Mouse (Mus musculus) lung, postnatal 0 days (tissue): ENCODE measurements at regions not wholly inside any gene's neighbourhood (a gene's known extent, or its start where the extent isn't known, plus 50 kb on each side); places are given as distances from the start of the nearest gene placed in this dataset.

ENCODE experiments used
- CTCF ChIP-seq: IDR thresholded peaks from 2 replicates; pipeline ENCODE4 v1.5.1; 2016; ENCODE audit warnings: antibody characterized with exemption, mild to moderate bottlenecking
- EP300 ChIP-seq: IDR thresholded peaks from 2 replicates; pipeline ENCODE4 v1.6.1; 2016; ENCODE audit warnings: antibody characterized with exemption, mild to moderate bottlenecking, control low read depth

DNA sequence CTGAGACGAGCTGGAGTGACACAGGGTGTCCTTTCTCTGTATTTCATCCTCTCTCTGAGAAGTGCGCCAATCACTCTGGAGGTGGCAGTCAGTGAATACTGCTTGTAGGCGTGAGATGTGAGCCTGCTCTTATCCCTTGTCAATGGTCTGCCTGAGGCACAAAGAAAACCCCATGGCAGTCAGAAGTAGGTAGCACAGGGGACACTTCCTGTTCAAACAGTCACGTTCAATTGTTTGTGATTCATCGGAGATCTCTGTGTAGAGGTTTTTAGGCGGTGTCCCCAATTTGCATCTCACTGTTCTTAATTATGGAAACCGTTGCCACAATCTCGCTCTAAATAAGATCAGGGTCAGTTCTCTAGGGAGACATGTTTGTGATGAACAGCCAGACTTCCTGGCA lies 447.7 kb downstream of the Glrx3 start:
- TF ChIP-seq CTCF: no peak
- no peak for TF ChIP-seq EP300
